Mouse (Mus musculus): ENCODE results near the gene Olfr320. TPM values are rescaled to one million over a fixed set of nuclear protein-coding genes. Genes with fewer than 3 reads are reported as not detected.
"Not testable (repeated sequence)": the region's sequence is repeated elsewhere in the genome, so short reads cannot be mapped to it uniquely, and the experiment has no call there.

Olfr320 gene
- not detected for total RNA-seq (2021)

- intact Hi-C loops (cut with DNase I): no loop called here
- no peak for DNase-seq (ENCODE audit: extremely low spot score in 1 of 2, low spot score in 2 of 2)
These were observed at the start of gene Olfr320 for GRCm38 (mm10) chr11:58680799-58681198. TSS of gene Olfr320 (plus strand) at chr11:58681099.

GRCm38 (mm10) chr11:58634878-58635277, 46.0 kb upstream of the Olfr320 start:
- DNase-seq (ENCODE audit: extremely low spot score in 1 of 2, low spot score in 2 of 2): no peak
- intact Hi-C loops (cut with DNase I): loop anchor here (5.0 kb wide), 1 partner anchor 233 kb away; no protein-coding TSS in a partner anchor

- intact Hi-C loops (cut with DNase I): loop anchor here (5.0 kb wide), 1 partner anchor 234 kb away; no protein-coding TSS in a partner anchor
- peak; percentile 34 to 41 for DNase-seq (ENCODE audit: extremely low spot score in 1 of 2, low spot score in 2 of 2)
These were observed 44.4 kb upstream of the Olfr320 start for GRCm38 (mm10) chr11:58636376-58636977.

GRCm38 (mm10) chr11:58638176-58638701, 42.7 kb upstream of the Olfr320 start:
- intact Hi-C loops (cut with DNase I): loop anchor here (5.0 kb wide), 1 partner anchor 236 kb away; no protein-coding TSS in a partner anchor
- no peak for DNase-seq (ENCODE audit: extremely low spot score in 1 of 2, low spot score in 2 of 2)

- DNase-seq (ENCODE audit: extremely low spot score in 1 of 2, low spot score in 2 of 2): peak in 1 of 2 experiments; percentile 37
- intact Hi-C loops (cut with DNase I): no loop called here
These were observed 40.5 kb upstream of the Olfr320 start, which contains the start of gene Trim58 for GRCm38 (mm10) chr11:58640272-58640867. TSS of gene Trim58 (plus strand) at chr11:58640465.

- intact Hi-C loops (cut with DNase I): no loop called here
- no peak for DNase-seq (ENCODE audit: extremely low spot score in 1 of 2, low spot score in 2 of 2)
These were observed 39.8 kb upstream of the Olfr320 start for GRCm38 (mm10) chr11:58641057-58641456.

GRCm38 (mm10) chr11:58641638-58642358, 39.1 kb upstream of the Olfr320 start:
- intact Hi-C loops (cut with DNase I): no loop called here

GRCm38 (mm10) chr11:58643350-58643749, 37.5 kb upstream of the Olfr320 start:
- intact Hi-C loops (cut with DNase I): no loop called here
- DNase-seq (ENCODE audit: extremely low spot score in 1 of 2, low spot score in 2 of 2): peak in 1 of 2 experiments; percentile 42

More at GRCm38 (mm10) chr11:58641638-58642358, 39.1 kb upstream of the Olfr320 start:
- DNase-seq (ENCODE audit: extremely low spot score in 1 of 2, low spot score in 2 of 2): no peak

- no peak for DNase-seq (ENCODE audit: extremely low spot score in 1 of 2, low spot score in 2 of 2)
- intact Hi-C loops (cut with DNase I): no loop called here
These were observed 25.7 kb upstream of the Olfr320 start for GRCm38 (mm10) chr11:58655151-58655550.

GRCm38 (mm10) chr11:58658596-58658995, 22.3 kb upstream of the Olfr320 start, which contains the start of gene Olfr322:
TSS of gene Olfr322 (plus strand) at chr11:58658782.
- no peak for DNase-seq (ENCODE audit: extremely low spot score in 1 of 2, low spot score in 2 of 2)
- intact Hi-C loops (cut with DNase I): no loop called here

GRCm38 (mm10) chr11:58669252-58669651, 11.6 kb upstream of the Olfr320 start:
- intact Hi-C loops (cut with DNase I): no loop called here
- no peak for DNase-seq (ENCODE audit: extremely low spot score in 1 of 2, low spot score in 2 of 2)

- intact Hi-C loops (cut with DNase I): no loop called here
- DNase-seq (ENCODE audit: extremely low spot score in 1 of 2, low spot score in 2 of 2): no peak
These were observed 9.1 kb upstream of the Olfr320 start for GRCm38 (mm10) chr11:58671825-58672224.

- intact Hi-C loops (cut with DNase I): no loop called here
- no peak for DNase-seq (ENCODE audit: extremely low spot score in 1 of 2, low spot score in 2 of 2)
These were observed 18.0 kb downstream of the Olfr320 start, which contains the start of gene Olfr319 for GRCm38 (mm10) chr11:58698862-58699261. TSS of gene Olfr319 (plus strand) at chr11:58699162.

- intact Hi-C loops (cut with DNase I): no loop called here
- no peak for DNase-seq (ENCODE audit: extremely low spot score in 1 of 2, low spot score in 2 of 2)
These were observed 28.2 kb downstream of the Olfr320 start for GRCm38 (mm10) chr11:58709086-58709485.

- intact Hi-C loops (cut with DNase I); DNase-seq (ENCODE audit: extremely low spot score in 1 of 2, low spot score in 2 of 2): not testable (repeated sequence)
These were observed 36.8 kb downstream of the Olfr320 start for GRCm38 (mm10) chr11:58717723-58718122.

GRCm38 (mm10) chr11:58719701-58720100, 38.8 kb downstream of the Olfr320 start:
- intact Hi-C loops (cut with DNase I): no loop called here

GRCm38 (mm10) chr11:58723914-58724313, 43.0 kb downstream of the Olfr320 start, which contains the start of gene Olfr318:
TSS of gene Olfr318 (minus strand) at chr11:58724014.
- no peak for DNase-seq (ENCODE audit: extremely low spot score in 1 of 2, low spot score in 2 of 2)
- intact Hi-C loops (cut with DNase I): no loop called here

More at GRCm38 (mm10) chr11:58719701-58720100, 38.8 kb downstream of the Olfr320 start:
- no peak for DNase-seq (ENCODE audit: extremely low spot score in 1 of 2, low spot score in 2 of 2)

- intact Hi-C loops (cut with DNase I); DNase-seq (ENCODE audit: extremely low spot score in 1 of 2, low spot score in 2 of 2): not testable (repeated sequence)
These were observed 47.2 kb downstream of the Olfr320 start for GRCm38 (mm10) chr11:58727896-58728650.
